Mouse (Mus musculus) G1E (cell line): Measurements from ENCODE around the gene Peli2. TPM values are rescaled to one million over a fixed set of nuclear protein-coding genes. Genes with fewer than 3 reads are reported as not detected.

Experiments used
- ATAC-seq: 2 replicates; pipeline ENCODE4 v1.8.0; 2016; ENCODE audit warnings: mild to moderate bottlenecking; ENCODE audit not compliant: insufficient number of reproducible peaks, poor library complexity, low FRiP score, severe bottlenecking; ENCODE audit errors: extremely low read depth
- DNase-seq: peaks from one replicate; pipeline ENCODE4 v3.0.0; 2012; ENCODE audit warnings: low spot score
- H3K27me3 ChIP-seq: 2 replicates; pipeline ENCODE4 v1.6.1; 2012; ENCODE audit warnings: mild to moderate bottlenecking, low read length, inconsistent platforms; ENCODE audit not compliant: insufficient read depth
- H3K36me3 ChIP-seq: replicated peaks from 2 replicates; pipeline ENCODE3; 2012; ENCODE audit warnings: mild to moderate bottlenecking, inconsistent platforms
- H3K4me1 ChIP-seq: 2 replicates; pipeline ENCODE4 v1.6.1; 2012; ENCODE audit warnings: low read depth, low read length, inconsistent platforms, mixed read lengths; ENCODE audit not compliant: insufficient read depth
- H3K4me3 ChIP-seq: 2 replicates; pipeline ENCODE4 v1.5.1; 2012; ENCODE audit warnings: low read depth, mild to moderate bottlenecking, inconsistent platforms, low read length, moderate library complexity, mixed read lengths
- H3K9me3 ChIP-seq: replicated peaks from 2 replicates; pipeline ENCODE4 v1.6.1; 2012; ENCODE audit warnings: inconsistent platforms
- CTCF ChIP-seq: IDR thresholded peaks from 2 replicates; pipeline ENCODE4 v1.5.1; 2012; ENCODE audit warnings: low read depth, low read length, inconsistent platforms, mixed read lengths
- GATA1 ChIP-seq: IDR thresholded peaks from 2 replicates; pipeline ENCODE4 v1.6.1; 2012; ENCODE audit warnings: borderline replicate concordance, low read length, inconsistent platforms, mixed read lengths
- GATA2 ChIP-seq: IDR thresholded peaks from 2 replicates; pipeline ENCODE4 v1.6.1; 2012; ENCODE audit warnings: low read depth, low read length, inconsistent platforms, borderline replicate concordance
- POLR2AphosphoS5 ChIP-seq: IDR thresholded peaks from 2 replicates; pipeline ENCODE4 v1.6.1; 2012; ENCODE audit warnings: low read depth, low read length, inconsistent platforms; ENCODE audit not compliant: insufficient replicate concordance
- TAL1 ChIP-seq: conservative IDR thresholded peaks from 2 replicates; pipeline ENCODE4 v1.6.1; 2012; ENCODE audit warnings: low read depth, low read length, inconsistent platforms, mixed read lengths
- polyA plus RNA-seq: library from polyadenylated mRNA; stranded (reverse); fragments of >175 nt; gene quantifications from 2 replicates; pipeline ENCODE4 v1.2.3, GENCODE M21; 2012
- total RNA-seq, 2 experiments: library from RNA; stranded (forward) in 1 of 2; stranded (reverse) in 1 of 2; fragments of 200-1000 nt in 1 of 2; fragments of >200 nt in 1 of 2; fragmentation: Nextera tagmentation in 1 of 2; gene quantifications; 2 replicates each; pipeline ENCODE4 v1.2.3; 2014 to 2017

The Peli2 gene
- total and polyA plus RNA-seq, 3 experiments: 0.27 TPM; not detected in 2

- H3K4me3 ChIP-seq: no peak overlapping the region
- H3K36me3 ChIP-seq: no peaks in the 10 kb centered on the region
- DNase-seq: no peak
- no peaks in the 10 kb centered on the region for H3K9me3 ChIP-seq
- H3K4me1 ChIP-seq: no peaks in the 10 kb centered on the region
- H3K27me3 ChIP-seq: no peaks in the 10 kb centered on the region
- TF ChIP-seq TAL1 (no peak), GATA1 (no peak), GATA2 (no peak)
- no peak for ATAC-seq
Observed at GRCm38 (mm10) chr14:48202096-48203036, 81.7 kb downstream of the Peli2 start.

GRCm38 (mm10) chr14:48205044-48205443, 84.4 kb downstream of the Peli2 start:
- Histone ChIP-seq H3K9me3 (no peaks in the 10 kb centered on the region), H3K36me3 (no peaks in the 10 kb centered on the region), H3K4me1 (no peaks in the 10 kb centered on the region), H3K4me3 (no peak overlapping the region), H3K27me3 (no peaks in the 10 kb centered on the region; the same call in 1 of the 2 replicates)
- no peak for ATAC-seq
- DNase-seq: no peak
- TF ChIP-seq GATA2 (no peak), POLR2AphosphoS5 (no peak)

GRCm38 (mm10) chr14:48205635-48206034, 85.0 kb downstream of the Peli2 start:
- H3K4me1 ChIP-seq: no peaks in the 10 kb centered on the region
- TF ChIP-seq TAL1 (no peak), GATA1 (no peak), POLR2AphosphoS5 (no peak), CTCF (no peak), GATA2 (no peak)
- no peaks in the 10 kb centered on the region; the same call in 1 of the 2 replicates for H3K27me3 ChIP-seq
- no peak overlapping the region for H3K4me3 ChIP-seq
- no peaks in the 10 kb centered on the region for H3K9me3 ChIP-seq
- ATAC-seq: no peak
- H3K36me3 ChIP-seq: no peaks in the 10 kb centered on the region
- DNase-seq: no peak

GRCm38 (mm10) chr14:48207119-48207518, 86.5 kb downstream of the Peli2 start:
- ATAC-seq: no peak

GRCm38 (mm10) chr14:48207746-48208640, 87.4 kb downstream of the Peli2 start:
- H3K36me3 ChIP-seq: no peaks in the 10 kb centered on the region
- H3K9me3 ChIP-seq: no peaks in the 10 kb centered on the region
- H3K27me3 ChIP-seq: no peaks in the 10 kb centered on the region; the same call in 1 of the 2 replicates
- H3K4me1 ChIP-seq: no peaks in the 10 kb centered on the region
- TF ChIP-seq TAL1: no peak
- ATAC-seq (no peak), DNase-seq (no peak)
- no peak overlapping the region for H3K4me3 ChIP-seq

More at GRCm38 (mm10) chr14:48207119-48207518, 86.5 kb downstream of the Peli2 start:
- TF ChIP-seq GATA2 (no peak), GATA1 (no peak), POLR2AphosphoS5 (no peak), CTCF (no peak), TAL1 (no peak)
- Histone ChIP-seq H3K4me3 (no peak overlapping the region), H3K36me3 (no peaks in the 10 kb centered on the region), H3K9me3 (no peaks in the 10 kb centered on the region), H3K27me3 (no peaks in the 10 kb centered on the region; the same call in 1 of the 2 replicates), H3K4me1 (no peaks in the 10 kb centered on the region)
- DNase-seq: no peak

GRCm38 (mm10) chr14:48209436-48209835, 88.8 kb downstream of the Peli2 start:
- no peak overlapping the region for H3K4me3 ChIP-seq
- no peak for TF ChIP-seq POLR2AphosphoS5
- no peak for TF ChIP-seq GATA2
- no peak for TF ChIP-seq CTCF
- TF ChIP-seq GATA1: no peak
- TF ChIP-seq TAL1: no peak
- H3K9me3 ChIP-seq: no peaks in the 10 kb centered on the region
- DNase-seq (no peak), ATAC-seq (no peak)
- peaks cover 3% of the 10 kb centered on the region; the same call in 1 of the 2 replicates for H3K27me3 ChIP-seq
- H3K36me3 ChIP-seq: no peaks in the 10 kb centered on the region
- H3K4me1 ChIP-seq: no peaks in the 10 kb centered on the region
